Mouse (Mus musculus) kidney, adult 2 months (tissue): ENCODE results near the gene Brpf1. TPM values are rescaled to one million over a fixed set of nuclear protein-coding genes. Genes with fewer than 3 reads are reported as not detected.
"Not testable (repeated sequence)": the region's sequence is repeated elsewhere in the genome, so short reads cannot be mapped to it uniquely, and the experiment has no call there.

Source experiments
- DNase-seq: peaks from one replicate; pipeline ENCODE4 v3.0.0; 2021
- H3K27ac ChIP-seq: fragments of 200-500 bp; 2 replicates; pipeline ENCODE4 v1.5.1; 2012; ENCODE audit warnings: low read depth, low read length, control low read depth, inconsistent platforms; ENCODE audit not compliant: insufficient read depth
- H3K27me3 ChIP-seq: fragments of 200-500 bp; replicated peaks from 2 replicates; pipeline ENCODE4 v1.6.1; 2012; ENCODE audit warnings: mild to moderate bottlenecking, moderate library complexity, low read length, inconsistent platforms; ENCODE audit not compliant: control insufficient read depth, insufficient read depth
- H3K36me3 ChIP-seq: fragments of 200-500 bp; 2 replicates; pipeline ENCODE4 v1.6.1; 2012; ENCODE audit warnings: mild to moderate bottlenecking, moderate library complexity, low read length, inconsistent platforms; ENCODE audit not compliant: control insufficient read depth, insufficient read depth
- H3K4me1 ChIP-seq: fragments of 200-500 bp; 2 replicates; pipeline ENCODE4 v1.6.1; 2011; ENCODE audit warnings: low read length; ENCODE audit not compliant: control insufficient read depth, insufficient read depth
- H3K4me3 ChIP-seq: fragments of 200-500 bp; 2 replicates; pipeline ENCODE4 v1.5.1; 2011; ENCODE audit warnings: mild to moderate bottlenecking, low read depth, low read length, control low read depth; ENCODE audit not compliant: insufficient read depth
- CTCF ChIP-seq: fragments of 200-500 bp; conservative IDR thresholded peaks from 2 replicates; pipeline ENCODE4 v1.5.1; 2011; ENCODE audit warnings: low read depth, mild to moderate bottlenecking, control low read depth, low read length, moderate library complexity, mixed read lengths; ENCODE audit not compliant: insufficient read depth, insufficient read length
- POLR2A ChIP-seq: fragments of 200-500 bp; IDR thresholded peaks from one replicate; pipeline ENCODE4 v1.6.1; 2011; ENCODE audit warnings: low read depth, low read length, control low read depth
- WGBS: fragments of 180-500 bp; shearing (Covaris S2); methylation state at CpG from one replicate; pipeline ENCODE4 v1.1.7; 2018; 5-methylcytosine and 5-hydroxymethylcytosine counted together
- polyA plus RNA-seq: library from polyadenylated mRNA; depleted of rRNA; stranded (reverse); fragments of >200 nt; gene quantifications from 2 replicates; pipeline ENCODE4 v1.2.3, GENCODE M21; 2012

The Brpf1 gene
- polyA plus RNA-seq, 1 experiment = 13.2 TPM

- Histone ChIP-seq H3K4me3 (no peak overlapping the region), H3K36me3 (no peaks in the 10 kb centered on the region), H3K27me3 (no peaks in the 10 kb centered on the region), H3K27ac (no peak overlapping the region), H3K4me1 (peaks cover 10% of the 10 kb centered on the region; the same call in 1 of the 2 replicates)
- TF ChIP-seq CTCF = no peak
- TF ChIP-seq POLR2A = no peak
- WGBS = 96% methylated on average over 11 of the region's 11 CpGs
- no peak for DNase-seq
Observed at GRCm38 (mm10) chr6:113331721-113332120, 24.8 kb downstream of the Brpf1 start.

DNA sequence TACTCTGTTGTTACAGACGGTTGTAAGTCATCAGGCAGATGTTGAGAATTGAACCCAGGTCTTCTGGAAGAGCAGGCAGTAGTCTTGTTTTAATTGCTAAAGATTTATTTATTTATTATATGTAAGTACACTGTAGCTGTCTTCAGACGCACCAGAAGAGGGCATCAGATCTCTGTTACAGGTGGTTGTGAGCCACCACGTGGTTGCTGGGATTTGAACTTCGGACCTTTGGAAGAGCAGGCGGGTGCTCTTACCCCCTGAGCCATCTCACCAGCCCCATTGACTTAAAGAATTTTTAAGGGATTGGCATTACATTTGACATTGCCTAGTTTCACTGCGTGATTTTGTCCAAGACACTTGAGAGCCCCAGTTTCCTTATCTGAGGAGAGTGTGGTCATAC, 25.8 kb downstream of the Brpf1 start:
- Histone ChIP-seq H3K4me1 (peaks cover 10% of the 10 kb centered on the region; the same call in 1 of the 2 replicates), H3K27ac (peak overlapping the region; percentile 57; the same call in 1 of the 2 replicates)
- H3K4me3 ChIP-seq, H3K36me3 ChIP-seq, DNase-seq, H3K27me3 ChIP-seq: not testable (repeated sequence)
- 39% methylated on average over 6 of the region's 6 CpGs for WGBS

DNA sequence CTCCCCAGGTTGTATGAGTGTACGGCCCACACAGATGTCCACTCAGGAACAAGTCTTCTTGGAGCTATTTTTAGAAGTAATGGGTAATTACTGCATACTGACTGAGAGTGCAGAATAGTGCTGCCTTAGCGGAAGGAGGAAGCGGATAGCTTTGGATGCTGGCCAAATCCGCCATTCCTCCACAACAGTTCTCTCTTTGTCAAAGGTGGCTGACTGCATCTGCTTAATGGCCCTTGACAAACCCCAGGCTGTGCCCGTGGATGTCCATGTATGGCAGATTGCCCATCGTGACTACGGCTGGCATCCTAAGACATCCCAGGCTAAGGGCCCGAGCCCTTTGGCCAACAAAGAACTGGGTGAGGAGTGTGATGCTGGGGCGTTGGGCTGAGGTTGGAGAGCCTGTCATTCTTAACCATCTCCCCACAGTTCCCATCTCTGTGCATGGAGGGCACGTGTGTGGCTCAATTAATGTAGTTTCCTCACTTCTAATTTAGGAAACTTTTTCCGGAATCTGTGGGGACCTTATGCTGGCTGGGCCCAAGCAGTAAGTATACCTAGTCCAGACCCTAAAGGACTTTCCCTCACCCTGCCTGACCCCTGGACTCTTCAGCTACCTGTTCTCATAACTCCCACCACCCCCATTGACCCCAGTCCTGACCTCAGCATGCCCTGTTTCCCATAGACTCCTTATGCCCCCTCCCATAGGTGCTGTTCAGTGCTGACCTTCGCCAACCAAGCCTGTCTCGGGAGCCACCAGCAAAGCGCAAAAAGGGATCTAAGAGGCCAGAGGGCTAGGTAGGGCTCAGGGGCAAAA, 26.4 kb downstream of the Brpf1 start:
- H3K4me1 ChIP-seq = peaks cover 10% of the 10 kb centered on the region; the same call in 1 of the 2 replicates
- TF ChIP-seq CTCF (no peak), POLR2A (no peak)
- peak overlapping the region; percentile 58 for H3K27ac ChIP-seq
- H3K27me3 ChIP-seq = no peaks in the 10 kb centered on the region
- 27% methylated on average over 14 of the region's 14 CpGs for WGBS
- no peak overlapping the region for H3K4me3 ChIP-seq
- peak; percentile 90 for DNase-seq
- no peaks in the 10 kb centered on the region for H3K36me3 ChIP-seq

DNA sequence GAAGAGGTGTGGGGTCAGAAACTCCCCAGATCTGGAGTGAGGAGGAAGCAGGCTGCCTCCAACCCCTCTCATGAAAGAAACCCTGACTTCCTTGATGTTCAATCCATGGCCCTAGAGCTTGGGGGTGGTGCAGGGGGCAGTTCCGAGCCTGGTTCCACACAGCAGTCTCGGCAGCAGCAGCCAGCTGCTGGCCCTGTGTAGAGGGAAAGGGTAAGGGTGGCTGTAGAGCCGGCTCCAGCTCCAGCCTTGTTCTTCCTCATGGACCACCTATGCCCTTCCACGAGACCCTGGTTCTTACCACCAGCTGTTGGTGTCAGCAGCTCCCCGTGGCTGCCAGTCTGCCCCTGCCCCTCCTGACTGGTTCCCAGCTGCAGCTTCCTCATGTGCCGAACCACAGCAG, 27.3 kb downstream of the Brpf1 start:
- H3K36me3 ChIP-seq = no peaks in the 10 kb centered on the region
- H3K27ac ChIP-seq = no peak overlapping the region
- 70% methylated on average over 6 of the region's 6 CpGs for WGBS
- no peaks in the 10 kb centered on the region for H3K27me3 ChIP-seq
- TF ChIP-seq CTCF = no peak
- TF ChIP-seq POLR2A = no peak
- peaks cover 10% of the 10 kb centered on the region; the same call in 1 of the 2 replicates for H3K4me1 ChIP-seq
- H3K4me3 ChIP-seq = no peak overlapping the region
- no peak for DNase-seq

DNA sequence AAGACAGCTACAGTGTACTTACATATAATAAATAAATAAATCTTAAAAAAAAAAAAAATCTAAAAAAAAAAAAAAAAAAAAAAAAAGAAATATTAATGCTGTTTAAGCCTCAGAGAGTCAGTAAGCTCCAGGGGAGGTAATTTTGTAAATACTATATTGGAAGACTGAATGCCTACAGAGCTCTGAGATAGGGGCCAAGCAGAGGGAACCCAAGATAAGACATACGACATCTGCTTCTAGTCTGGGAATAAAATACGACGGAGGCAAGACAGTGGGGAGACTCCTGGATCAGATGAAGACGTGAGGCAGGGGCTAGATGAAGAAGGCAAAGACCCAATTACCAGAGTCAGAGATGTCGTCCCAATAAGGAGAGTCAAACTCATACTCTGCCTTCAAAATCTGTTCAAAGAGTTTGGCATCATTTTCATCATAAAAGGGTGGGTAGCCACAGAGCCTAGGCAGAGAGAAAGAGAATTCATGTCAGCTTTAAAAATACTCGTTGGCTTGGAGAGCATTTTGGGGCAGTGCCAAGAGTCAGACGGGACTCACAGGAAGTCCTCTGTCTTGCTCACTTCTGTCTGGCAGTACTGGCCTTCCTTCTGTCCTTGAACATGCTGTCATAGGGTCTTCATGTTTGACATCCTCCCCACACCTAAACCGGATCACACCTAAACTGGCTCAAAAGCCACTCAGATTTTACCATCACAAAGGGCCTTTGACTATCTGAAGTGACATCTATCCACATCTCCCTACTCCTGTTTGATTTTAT, 30.1 kb downstream of the Brpf1 start:
- 51% methylated on average over 8 of the region's 8 CpGs for WGBS
- no peak overlapping the region for H3K27ac ChIP-seq
- TF ChIP-seq POLR2A = no peak
- no peak for TF ChIP-seq CTCF
- H3K4me1 ChIP-seq = peaks cover 10% of the 10 kb centered on the region; the same call in 1 of the 2 replicates
- no peaks in the 10 kb centered on the region for H3K36me3 ChIP-seq
- H3K4me3 ChIP-seq = no peak overlapping the region
- DNase-seq = peak; percentile 65
- no peaks in the 10 kb centered on the region for H3K27me3 ChIP-seq

- Histone ChIP-seq H3K4me1 (peaks cover 14% of the 10 kb centered on the region), H3K27me3 (no peaks in the 10 kb centered on the region), H3K4me3 (no peak overlapping the region), H3K36me3 (no peaks in the 10 kb centered on the region), H3K27ac (peak overlapping the region; percentile 19; the same call in 1 of the 2 replicates)
- DNase-seq = peak; percentile 25
- no peak for TF ChIP-seq POLR2A
- no peak for TF ChIP-seq CTCF
- WGBS = 67% methylated on average over 6 of the region's 6 CpGs
Observed at GRCm38 (mm10) chr6:113341574-113341973, 34.6 kb downstream of the Brpf1 start.

- WGBS = 37% methylated on average over 4 of the region's 7 CpGs
- no peak overlapping the region for H3K4me3 ChIP-seq
- no peak for TF ChIP-seq CTCF
- no peak for TF ChIP-seq POLR2A
- peaks cover 14% of the 10 kb centered on the region for H3K4me1 ChIP-seq
- DNase-seq = peak; percentile 49
- 0 out of 2 replicates have a peak overlapping the region, but pooled peaks have one; percentile 25 for H3K27ac ChIP-seq
- no peaks in the 10 kb centered on the region for H3K36me3 ChIP-seq
- H3K27me3 ChIP-seq = no peaks in the 10 kb centered on the region
Observed at GRCm38 (mm10) chr6:113342297-113342696, 35.4 kb downstream of the Brpf1 start.
